Mouse (Mus musculus): ENCODE measurements around the gene Tspyl3.

DNA sequence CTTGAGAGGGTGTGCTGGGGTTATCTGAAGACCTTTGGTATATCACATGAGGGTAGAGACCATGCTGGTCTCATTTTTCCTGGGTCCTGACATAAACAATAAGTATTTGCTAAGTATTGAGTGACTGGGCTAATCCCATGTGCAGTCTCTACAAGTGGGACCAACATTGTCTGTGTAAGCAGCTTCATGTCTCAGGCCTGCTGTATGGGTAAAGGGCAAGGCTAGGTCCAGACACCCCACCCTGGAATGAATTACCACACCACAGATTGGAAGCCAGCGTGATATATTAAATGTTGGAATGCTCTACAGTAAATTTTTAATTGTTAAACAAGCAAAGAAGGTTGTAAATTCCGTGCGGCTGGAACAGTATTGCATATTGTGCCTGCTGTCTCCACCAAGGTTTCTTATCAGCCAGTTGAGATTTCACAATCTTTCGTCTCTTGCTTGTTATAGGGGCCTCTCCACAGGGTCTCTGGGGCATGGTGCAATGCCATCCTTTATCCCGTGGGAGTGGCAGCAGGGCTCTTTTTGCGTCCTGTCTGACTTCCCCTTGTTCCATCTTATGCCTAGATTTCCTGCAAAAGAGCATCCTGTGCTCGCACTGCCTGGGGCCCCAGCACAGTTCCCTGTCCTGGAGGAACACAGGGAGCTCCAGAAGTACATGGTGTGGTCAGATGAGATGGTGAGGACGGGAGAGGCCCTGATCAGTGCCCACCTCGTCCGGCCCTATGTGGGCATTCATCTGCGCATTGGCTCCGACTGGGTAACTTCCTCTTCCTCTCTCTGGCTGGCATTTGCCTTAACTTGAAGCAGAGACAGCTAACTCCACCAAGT is 34.0 kb upstream of the Tspyl3 start:
- TF ChIP-seq CTCF (IDR thresholded peaks at IDR 0.05) (no peak), EP300 (IDR thresholded peaks at IDR 0.05) (no peak)

All from lung, postnatal 0 days (tissue).